Mouse (Mus musculus): Measurements from ENCODE around the gene Lgmn. TPM values are rescaled to one million over a fixed set of nuclear protein-coding genes. Genes with fewer than 3 reads are reported as not detected.

Gene Lgmn
- polyA plus RNA-seq, 1 experiment, result 155 TPM

- no peak for DNase-seq (ENCODE audit: low read depth)
Measured at GRCm38 (mm10) chr12:102350997-102351396, 88.6 kb downstream of the Lgmn start.

- no peak for DNase-seq (ENCODE audit: low read depth)
Measured at GRCm38 (mm10) chr12:102348447-102348846, 91.2 kb downstream of the Lgmn start.

GRCm38 (mm10) chr12:102346507-102346906 is 93.1 kb downstream of the Lgmn start:
- no peak for DNase-seq (ENCODE audit: low read depth)

- no peak for DNase-seq (ENCODE audit: low read depth)
Measured at GRCm38 (mm10) chr12:102345031-102345815, 94.4 kb downstream of the Lgmn start.

Other genes starting within 250 kb of the Lgmn start
- gene Rin3, start 156.8 kb downstream of the Lgmn start, polyA plus RNA-seq (2012; rRNA removed), result 6.9 and 11.2 TPM in 2 replicates
- gene Golga5, start 29.3 kb upstream of the Lgmn start, polyA plus RNA-seq (2012; rRNA removed), result 22.8 and 24.2 TPM in 2 replicates
- gene Chga, start 115.2 kb upstream of the Lgmn start, polyA plus RNA-seq (2012; rRNA removed), result 0.19 and 0.26 TPM in 2 replicates